Mouse (Mus musculus) c-Kit-positive CD71-negative TER-119-negative erythroid progenitor cells, embryonic 14.5 days (primary cell): ENCODE measurements around the gene Vmn1r28.
A peak's percentile ranks its signal among the peaks of the same experiment; 100 is the strongest.
"Not testable (repeated sequence)": the region's sequence is repeated elsewhere in the genome, so short reads cannot be mapped to it uniquely, and the experiment has no call there.

Experiments
- DNase-seq: peaks from one replicate; pipeline ENCODE4 v3.0.0-alpha.2; 2013; ENCODE audit warnings: low read depth

Vmn1r28 gene

GRCm38 (mm10) chr6:58261737-58262136 lies at the start of gene Vmn1r28:
Gene Vmn1r28 (plus strand): TSS chr6:58262037.
- no peak for DNase-seq

- no peak for DNase-seq
Measured at GRCm38 (mm10) chr6:58216119-58216518, 45.7 kb upstream of the Vmn1r28 start.

- no peak for DNase-seq
Measured at GRCm38 (mm10) chr6:58218721-58219120, 43.1 kb upstream of the Vmn1r28 start, which contains the start of gene Vmn1r27. Gene Vmn1r27 (minus strand): TSS chr6:58218821.

- peak; percentile 0 for DNase-seq
Measured at GRCm38 (mm10) chr6:58279661-58280060, 17.8 kb downstream of the Vmn1r28 start.

- DNase-seq = no peak
Measured at GRCm38 (mm10) chr6:58292201-58292600, 30.4 kb downstream of the Vmn1r28 start.

GRCm38 (mm10) chr6:58298511-58298910 lies 36.7 kb downstream of the Vmn1r28 start:
- not testable (repeated sequence) for DNase-seq

GRCm38 (mm10) chr6:58301249-58301648 lies 39.4 kb downstream of the Vmn1r28 start, which contains the start of gene Vmn1r29:
Gene Vmn1r29 (plus strand): TSS chr6:58301549.
- DNase-seq = no peak
